Mouse (Mus musculus) midbrain, postnatal 0 days (tissue): ENCODE measurements around the gene Slc25a5. TPM values are rescaled to one million over a fixed set of nuclear protein-coding genes. Genes with fewer than 3 reads are reported as not detected.

ENCODE experiments used
- ATAC-seq: fragments of 200-750 bp; cut with Nextera tagmentation; 2 replicates; pipeline ENCODE4 v1.8.0; 2017; ENCODE audit warnings: moderate number of reproducible peaks, mild to moderate bottlenecking, moderate TSS enrichment, moderate library complexity; ENCODE audit not compliant: low FRiP score
- DNase-seq: peaks from one replicate; pipeline ENCODE4 v3.0.0-alpha.2; 2015; ENCODE audit warnings: low spot score
- H3K27ac ChIP-seq: fragments of 300-500 bp; sonication (generic); 2 replicates; pipeline ENCODE4 v1.5.1; 2014; ENCODE audit warnings: low read depth, mild to moderate bottlenecking, low read length, mixed read lengths
- H3K27me3 ChIP-seq: fragments of 300-500 bp; sonication (generic); 2 replicates; pipeline ENCODE4 v1.6.1; 2014; ENCODE audit warnings: low read length, control low read depth, mixed read lengths; ENCODE audit not compliant: insufficient read depth
- H3K36me3 ChIP-seq: fragments of 300-500 bp; sonication (generic); 2 replicates; pipeline ENCODE4 v1.6.1; 2014; ENCODE audit warnings: low read length, control low read depth, mixed read lengths; ENCODE audit not compliant: insufficient read depth
- H3K4me1 ChIP-seq: fragments of 300-500 bp; sonication (generic); 2 replicates; pipeline ENCODE4 v1.6.1; 2014; ENCODE audit warnings: mild to moderate bottlenecking, control low read depth, antibody characterized with exemption, low read length, mixed read lengths; ENCODE audit not compliant: insufficient read depth
- H3K4me2 ChIP-seq: fragments of 300-500 bp; sonication (generic); 2 replicates; pipeline ENCODE4 v1.6.1; 2014; ENCODE audit warnings: low read depth, mild to moderate bottlenecking, low read length, mixed read lengths; ENCODE audit not compliant: poor library complexity, severe bottlenecking
- H3K4me3 ChIP-seq: fragments of 300-500 bp; sonication (generic); 2 replicates; pipeline ENCODE4 v1.5.1; 2014; ENCODE audit warnings: low read depth, mild to moderate bottlenecking, low read length, moderate library complexity
- H3K9ac ChIP-seq: fragments of 300-500 bp; sonication (generic); replicated peaks from 2 replicates; pipeline ENCODE4 v1.6.1; 2014; ENCODE audit warnings: mild to moderate bottlenecking, low read length, moderate library complexity, mixed read lengths; ENCODE audit not compliant: poor library complexity, severe bottlenecking
- H3K9me3 ChIP-seq: fragments of 300-500 bp; sonication (generic); 2 replicates; pipeline ENCODE4 v1.6.1; 2016; ENCODE audit warnings: low read length, control low read depth
- CTCF ChIP-seq: IDR thresholded peaks from 2 replicates; pipeline ENCODE4 v1.5.1; 2016; ENCODE audit warnings: antibody characterized with exemption, mild to moderate bottlenecking
- WGBS: fragments of 180-500 bp; shearing (Covaris S2); extraction: QIAGEN DNeasy Blood & Tissue Kit; methylation state at CpG from one replicate; pipeline ENCODE4 v1.1.7; 2014; 5-methylcytosine and 5-hydroxymethylcytosine counted together
- polyA plus RNA-seq: library from polyadenylated mRNA; unstranded; fragments of >200 nt; fragmentation: Nextera tagmentation; extraction: Ambion mirVana; gene quantifications from 2 replicates; pipeline ENCODE4 v1.2.1, GENCODE M21; 2015
- total RNA-seq: library from RNA; depleted of rRNA; stranded (reverse); fragments of >200 nt; gene quantifications from 2 replicates; pipeline ENCODE4 v1.2.3, GENCODE M21; 2014; rRNA removed

Slc25a5 gene
- total RNA-seq (346 and 392 TPM in 2 replicates), polyA plus RNA-seq (483 and 520 TPM in 2 replicates)

GRCm38 (mm10) chrX:36795424-36796162 lies at the start of gene Slc25a5:
Gene Slc25a5 (plus strand): TSS chrX:36795651.
- TF ChIP-seq CTCF = no peak
- Histone ChIP-seq H3K4me1 (no peaks in the 10 kb centered on the region), H3K9ac (peak within 1 kb of the TSS; percentile 50), H3K36me3 (0 out of 2 replicates have a peak, but pooled peaks cover 2% of the 10 kb centered on the region), H3K4me3 (peak within 1 kb of the TSS; percentile 53), H3K4me2 (peak within 1 kb of the TSS; percentile 46), H3K27ac (peak within 1 kb of the TSS; percentile 76), H3K27me3 (no peaks in the 10 kb centered on the region), H3K9me3 (no peaks in the 10 kb centered on the region)
- DNase-seq (peak; percentile 89), ATAC-seq (peak; percentile 92)
- 23% methylated on average over 41 of the region's 41 CpGs for whole genome bisulfite sequencing

- no peak overlapping the region for H3K9ac ChIP-seq
- no peak overlapping the region for H3K27ac ChIP-seq
- no peaks in the 10 kb centered on the region for H3K36me3 ChIP-seq
- ATAC-seq (no peak), DNase-seq (no peak)
- TF ChIP-seq CTCF = no peak
- 75% methylated on average over 8 of the region's 8 CpGs for WGBS
- no peak overlapping the region for H3K4me2 ChIP-seq
- no peak overlapping the region for H3K4me3 ChIP-seq
- H3K4me1 ChIP-seq = no peaks in the 10 kb centered on the region
- no peaks in the 10 kb centered on the region for H3K9me3 ChIP-seq
- no peaks in the 10 kb centered on the region for H3K27me3 ChIP-seq
Observed at GRCm38 (mm10) chrX:36746789-36747188, 48.7 kb upstream of the Slc25a5 start.

- no peak overlapping the region for H3K4me3 ChIP-seq
- ATAC-seq (no peak), DNase-seq (peak; percentile 32)
- no peak for TF ChIP-seq CTCF
- H3K27me3 ChIP-seq = no peaks in the 10 kb centered on the region
- H3K4me2 ChIP-seq = no peak overlapping the region
- H3K27ac ChIP-seq = no peak overlapping the region
- no peaks in the 10 kb centered on the region for H3K4me1 ChIP-seq
- WGBS = 43% methylated on average over 3 of the region's 3 CpGs
- H3K9me3 ChIP-seq = no peaks in the 10 kb centered on the region
- H3K36me3 ChIP-seq = no peaks in the 10 kb centered on the region
- no peak overlapping the region for H3K9ac ChIP-seq
Observed at GRCm38 (mm10) chrX:36748573-36748972, 46.9 kb upstream of the Slc25a5 start.

- Histone ChIP-seq H3K36me3 (no peaks in the 10 kb centered on the region), H3K27ac (no peak overlapping the region), H3K4me2 (no peak overlapping the region), H3K9ac (no peak overlapping the region), H3K9me3 (no peaks in the 10 kb centered on the region), H3K27me3 (no peaks in the 10 kb centered on the region), H3K4me3 (no peak overlapping the region), H3K4me1 (no peaks in the 10 kb centered on the region)
- DNase-seq (no peak), ATAC-seq (no peak)
- 85% methylated on average over 6 of the region's 6 CpGs for WGBS
- no peak for TF ChIP-seq CTCF
Observed at GRCm38 (mm10) chrX:36749281-36749785, 46.1 kb upstream of the Slc25a5 start.

GRCm38 (mm10) chrX:36750591-36750990 lies 44.9 kb upstream of the Slc25a5 start:
- WGBS = 85% methylated on average over 1 of the region's 1 CpGs
- ATAC-seq = no peak

GRCm38 (mm10) chrX:36752586-36752985 lies 42.9 kb upstream of the Slc25a5 start:
- WGBS = 97% methylated on average over 3 of the region's 3 CpGs

More at GRCm38 (mm10) chrX:36750591-36750990, 44.9 kb upstream of the Slc25a5 start:
- Histone ChIP-seq H3K9me3 (no peaks in the 10 kb centered on the region), H3K4me1 (no peaks in the 10 kb centered on the region), H3K9ac (no peak overlapping the region), H3K4me2 (no peak overlapping the region), H3K36me3 (no peaks in the 10 kb centered on the region), H3K4me3 (no peak overlapping the region), H3K27me3 (no peaks in the 10 kb centered on the region), H3K27ac (no peak overlapping the region)
- DNase-seq = no peak
- no peak for TF ChIP-seq CTCF

More at GRCm38 (mm10) chrX:36752586-36752985, 42.9 kb upstream of the Slc25a5 start:
- no peak overlapping the region for H3K4me3 ChIP-seq
- H3K9me3 ChIP-seq = no peaks in the 10 kb centered on the region
- TF ChIP-seq CTCF = no peak
- ATAC-seq = no peak
- H3K4me2 ChIP-seq = no peak overlapping the region
- no peaks in the 10 kb centered on the region for H3K4me1 ChIP-seq
- H3K27ac ChIP-seq = no peak overlapping the region
- no peaks in the 10 kb centered on the region for H3K27me3 ChIP-seq
- no peaks in the 10 kb centered on the region for H3K36me3 ChIP-seq
- H3K9ac ChIP-seq = no peak overlapping the region
- DNase-seq = no peak
